Mouse (Mus musculus) forelimb bud, embryonic 11.5 days (tissue): ENCODE data around the gene Thsd1.

Experiments used
- DNase-seq: peaks from one replicate; pipeline ENCODE4 v3.0.0-alpha.2; 2012; ENCODE audit warnings: low read depth, low spot score

The Thsd1 gene

GRCm38 (mm10) chr8:22227061-22227877 lies at the start of gene Thsd1:
Gene Thsd1 (plus strand): TSS chr8:22227313.
- DNase-seq = peak; percentile 23

GRCm38 (mm10) chr8:22184884-22185283 lies 42.2 kb upstream of the Thsd1 start:
- DNase-seq = peak; percentile 29

- peak; percentile 89 for DNase-seq
Measured at GRCm38 (mm10) chr8:22185431-22186397, 41.4 kb upstream of the Thsd1 start, which contains the start of gene Ckap2. Gene Ckap2 (minus strand): TSS chr8:22185819.

DNA sequence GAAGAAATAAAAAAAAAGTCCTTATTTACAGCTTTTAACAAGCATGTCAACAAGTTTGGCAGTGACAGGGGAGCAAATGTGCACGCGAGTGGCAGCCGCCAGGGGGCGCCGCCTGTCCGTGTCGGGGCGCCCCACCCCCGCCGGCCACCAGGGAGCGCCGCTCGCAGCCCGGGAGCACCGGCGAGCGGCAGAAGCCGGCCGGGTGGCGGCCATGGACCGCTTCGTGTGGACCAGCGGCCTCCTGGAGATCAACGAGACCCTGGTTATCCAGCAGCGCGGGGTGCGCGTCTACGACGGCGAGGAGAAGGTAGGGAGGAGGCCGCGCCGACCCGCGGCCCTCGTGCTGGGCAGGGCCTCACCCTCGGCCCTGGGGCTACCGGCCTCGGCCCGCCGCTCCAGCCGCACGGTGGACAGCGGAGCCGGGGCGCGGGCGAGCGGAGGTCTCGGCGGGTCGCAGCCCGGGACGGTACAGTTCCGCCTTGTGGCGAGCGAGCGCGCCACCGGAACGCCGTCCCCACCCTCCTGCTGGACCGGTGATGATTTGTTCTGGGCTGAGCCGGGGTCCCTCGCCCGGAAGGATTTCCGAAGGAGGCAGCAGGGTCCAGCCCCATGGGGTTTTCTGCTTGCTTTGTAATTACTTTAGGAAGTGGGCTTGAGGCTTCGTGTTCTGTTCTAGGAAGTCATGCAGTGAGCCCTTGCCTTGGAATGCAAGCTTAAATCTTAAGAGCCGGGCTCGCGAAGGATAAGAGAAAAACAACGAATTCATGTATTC lies 34.3 kb upstream of the Thsd1 start, which contains the start of gene Vps36:
Gene Vps36, plus strand, starts transcription at position 150 of the 772 bp plus-strand sequence.
- DNase-seq = peak; percentile 86

DNA sequence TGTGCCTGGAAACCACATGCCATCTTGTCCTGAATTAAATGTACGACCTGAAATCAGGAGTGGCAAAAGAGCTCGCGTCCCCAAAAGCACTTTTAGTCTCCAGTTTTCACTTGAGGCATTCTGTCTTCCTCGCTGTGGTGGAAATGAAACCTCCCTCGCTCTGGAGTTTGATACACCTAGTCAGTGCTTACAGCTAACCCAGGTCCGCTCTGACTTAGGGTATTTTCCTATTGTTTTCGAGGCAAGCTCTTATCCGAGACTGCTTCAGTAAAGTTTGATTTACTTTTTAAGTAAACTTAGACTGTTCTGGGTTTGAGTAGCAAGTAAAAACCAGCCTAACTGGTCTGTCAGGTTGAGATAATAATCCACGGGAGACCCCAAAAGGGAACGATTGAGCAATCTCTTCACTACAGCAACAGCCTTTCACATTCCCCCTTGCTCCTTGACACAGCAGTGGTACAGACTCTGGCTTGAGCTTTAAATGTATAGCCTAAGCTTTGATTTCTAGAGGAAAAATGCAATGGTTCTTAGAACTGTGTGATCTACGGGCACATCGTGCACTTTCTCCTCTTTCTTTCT lies 33.6 kb upstream of the Thsd1 start:
- no peak for DNase-seq

DNA sequence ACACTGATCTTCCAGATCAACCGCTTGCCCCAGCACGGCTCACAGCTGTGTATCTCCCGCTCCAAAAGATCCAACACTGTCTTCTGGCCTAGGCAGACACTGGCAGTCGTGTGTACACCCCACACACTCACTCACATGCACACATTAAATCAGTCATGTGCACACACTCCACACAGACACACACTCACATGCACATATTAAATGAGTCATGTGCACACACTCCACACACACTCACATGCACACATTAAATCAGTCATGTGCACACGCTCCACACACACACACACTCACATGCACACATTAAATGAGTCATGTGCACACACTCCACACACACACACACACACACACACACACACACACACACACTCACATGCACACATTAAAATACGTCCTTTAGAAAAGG lies 29.2 kb upstream of the Thsd1 start:
- DNase-seq = no peak

DNA sequence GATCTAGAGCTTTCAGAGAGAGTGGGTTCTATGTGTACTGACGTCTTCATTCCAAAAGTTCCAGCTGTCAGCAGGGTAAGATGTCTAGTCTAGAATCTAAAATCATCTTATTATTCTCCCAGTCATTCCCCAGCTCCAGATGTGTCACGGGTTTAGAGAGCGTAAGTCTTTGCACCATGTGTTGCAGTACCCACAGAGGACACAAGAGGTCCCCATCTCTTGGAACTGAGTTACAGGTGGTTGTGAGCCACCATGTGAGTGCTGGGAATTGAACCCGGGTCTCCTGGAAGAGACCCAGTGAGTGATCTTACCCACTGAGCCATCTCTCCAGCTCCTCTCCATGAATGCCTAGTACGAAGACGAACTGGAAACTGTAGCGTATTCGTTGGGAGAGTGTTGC lies 27.6 kb upstream of the Thsd1 start:
- DNase-seq = no peak

DNA sequence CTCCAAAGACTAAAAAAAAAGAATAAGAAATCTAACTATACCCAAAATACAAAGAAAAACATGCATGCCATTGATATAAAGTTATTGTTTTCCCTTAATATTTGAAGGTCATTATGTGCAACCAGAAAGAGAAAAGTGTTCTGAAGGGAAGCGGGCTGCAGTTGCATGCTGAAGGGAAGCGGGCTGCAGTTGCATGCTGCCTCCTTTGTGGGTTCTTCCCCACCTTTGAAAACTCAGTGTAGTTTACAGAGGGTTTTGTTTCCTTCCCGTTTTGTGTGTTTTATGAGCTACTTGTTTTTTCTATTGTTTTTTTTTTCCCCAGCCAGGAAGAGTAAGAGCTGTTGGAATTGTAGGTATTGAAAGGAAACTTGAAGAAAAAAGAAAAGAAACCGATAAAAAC lies 19.6 kb upstream of the Thsd1 start:
- DNase-seq = no peak

DNA sequence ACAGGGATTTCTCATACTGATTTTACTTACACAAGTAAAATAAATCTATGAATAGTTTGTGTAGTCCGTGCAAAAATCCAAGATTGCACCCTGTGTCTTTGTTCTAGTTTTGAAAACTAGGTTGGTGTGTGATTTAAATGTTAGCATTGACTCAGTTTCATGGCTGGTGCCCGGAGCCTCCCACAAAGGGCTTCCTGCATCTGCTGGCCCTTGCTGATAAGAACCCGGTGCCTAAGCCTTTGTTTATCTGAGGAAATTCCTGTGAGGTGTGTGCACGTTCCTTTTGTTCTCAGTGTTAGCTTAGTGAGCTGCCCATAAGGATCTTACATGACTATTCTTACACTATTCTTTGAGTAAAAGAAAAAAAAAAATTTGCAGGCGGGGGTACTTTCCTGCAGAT lies 18.1 kb upstream of the Thsd1 start:
- DNase-seq = no peak

- DNase-seq = no peak
Measured at GRCm38 (mm10) chr8:22214826-22215225, 12.3 kb upstream of the Thsd1 start.

- DNase-seq = no peak
Measured at GRCm38 (mm10) chr8:22226361-22226760, 752 bp upstream of the Thsd1 start.

DNA sequence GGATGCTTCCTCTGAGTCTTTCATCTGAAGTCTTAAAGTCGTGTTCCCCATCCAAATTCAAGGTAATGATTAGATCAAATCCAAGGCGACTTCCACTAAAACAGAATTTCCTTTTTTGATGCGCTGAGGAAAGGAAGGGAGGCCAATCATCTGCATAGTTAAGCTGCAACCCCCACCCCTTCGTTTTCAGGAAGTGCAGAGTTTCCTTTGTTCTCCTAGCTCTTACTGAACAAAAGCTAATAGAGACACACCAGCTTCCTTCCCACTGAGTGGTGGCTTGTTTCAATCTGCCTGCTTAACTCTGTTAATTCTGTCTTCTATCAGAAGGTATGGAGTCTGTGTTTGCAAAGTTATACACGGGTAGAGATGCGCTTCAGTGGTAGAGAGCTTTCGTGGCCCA lies 1.5 kb downstream of the Thsd1 start:
- no peak for DNase-seq

DNA sequence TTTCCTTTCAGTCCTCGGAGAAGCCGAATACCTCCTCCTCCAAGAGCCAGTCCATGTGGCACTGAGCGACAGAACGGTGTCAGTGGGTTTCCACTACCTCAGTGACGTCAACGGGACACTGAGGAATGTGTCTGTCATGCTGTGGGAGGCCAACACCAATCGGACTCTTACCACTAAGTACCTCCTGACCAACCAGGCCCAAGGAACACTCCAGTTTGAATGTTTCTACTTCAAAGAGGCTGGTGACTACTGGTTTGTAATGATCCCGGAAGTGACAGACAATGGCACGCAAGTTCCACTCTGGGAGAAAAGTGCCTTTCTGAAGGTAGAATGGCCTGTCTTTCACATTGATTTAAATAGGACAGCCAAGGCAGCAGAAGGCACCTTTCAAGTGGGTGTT lies 15.9 kb downstream of the Thsd1 start:
- DNase-seq = no peak

DNA sequence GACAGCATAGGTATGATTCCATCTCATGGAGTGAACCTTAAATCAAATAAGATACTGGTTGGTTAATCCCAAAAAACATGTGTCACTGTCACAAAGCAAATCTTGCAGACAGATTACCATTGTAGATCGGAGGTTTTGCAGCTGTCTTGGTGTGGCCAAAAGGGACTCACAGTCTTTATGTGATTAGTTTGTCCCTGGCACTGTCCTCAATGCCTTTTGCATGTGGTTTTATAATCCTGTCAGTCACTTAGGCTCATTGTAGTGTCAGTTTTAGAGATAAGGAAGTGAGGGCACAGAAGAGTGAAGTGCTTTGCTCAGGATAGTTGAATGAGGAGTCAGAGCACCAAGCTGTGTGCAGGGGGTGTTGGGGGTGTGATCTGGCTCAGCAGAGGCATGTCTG lies 18.6 kb downstream of the Thsd1 start:
- DNase-seq = no peak

GRCm38 (mm10) chr8:22247956-22248355 lies 20.8 kb downstream of the Thsd1 start:
- DNase-seq = no peak

DNA sequence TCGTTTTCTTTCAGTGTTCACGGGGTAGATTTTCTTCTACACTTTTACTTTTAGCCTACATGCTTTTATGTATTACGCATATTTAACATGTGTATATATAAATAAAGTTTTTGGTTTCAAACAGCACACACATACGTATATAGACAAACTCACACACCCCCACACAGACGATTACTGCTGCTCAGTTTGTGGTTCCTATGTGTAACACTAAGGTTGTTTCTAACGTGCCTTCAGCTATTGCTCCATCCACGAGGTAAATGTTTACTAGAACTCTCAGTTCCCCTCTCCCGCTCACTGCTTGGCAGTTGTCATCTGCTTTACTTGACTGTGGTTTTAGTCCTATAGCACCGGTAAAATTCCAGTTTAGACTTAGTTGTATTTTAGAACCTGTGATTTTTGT lies 22.0 kb downstream of the Thsd1 start:
- DNase-seq = no peak

- DNase-seq = no peak
Measured at GRCm38 (mm10) chr8:22258946-22259450, 31.9 kb downstream of the Thsd1 start.

GRCm38 (mm10) chr8:22259531-22259930 lies 32.4 kb downstream of the Thsd1 start:
- no peak for DNase-seq

DNA sequence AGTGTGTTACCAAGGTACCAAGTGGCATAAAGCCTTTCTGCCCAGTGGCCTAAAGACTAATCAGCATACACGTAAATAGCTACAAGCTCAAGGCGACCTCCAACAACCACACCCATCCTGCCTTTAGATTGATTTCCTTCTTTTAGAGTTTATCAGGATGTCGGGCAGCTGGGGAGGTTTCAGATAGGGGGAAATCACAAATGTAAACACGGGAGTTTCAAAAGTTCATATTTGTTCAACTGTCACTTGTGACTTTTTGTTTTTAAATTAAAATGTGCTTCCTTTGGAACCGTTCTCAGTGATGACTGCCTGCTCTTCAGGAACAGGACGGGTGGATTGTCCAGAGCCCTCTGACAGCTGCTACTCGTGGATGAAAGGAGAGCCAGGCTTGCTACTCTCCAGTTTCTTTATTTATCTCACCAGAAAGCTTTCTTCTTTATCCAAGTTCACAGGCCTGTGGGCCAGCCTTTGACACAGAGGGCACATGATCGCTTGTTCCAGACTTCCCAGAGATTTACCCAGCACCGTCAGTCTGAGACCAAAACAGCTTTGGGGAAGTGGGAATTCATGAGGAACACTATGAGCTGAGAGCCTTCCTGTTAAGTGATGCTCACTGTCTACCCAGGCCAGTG lies 33.1 kb downstream of the Thsd1 start:
- no peak for DNase-seq

DNA sequence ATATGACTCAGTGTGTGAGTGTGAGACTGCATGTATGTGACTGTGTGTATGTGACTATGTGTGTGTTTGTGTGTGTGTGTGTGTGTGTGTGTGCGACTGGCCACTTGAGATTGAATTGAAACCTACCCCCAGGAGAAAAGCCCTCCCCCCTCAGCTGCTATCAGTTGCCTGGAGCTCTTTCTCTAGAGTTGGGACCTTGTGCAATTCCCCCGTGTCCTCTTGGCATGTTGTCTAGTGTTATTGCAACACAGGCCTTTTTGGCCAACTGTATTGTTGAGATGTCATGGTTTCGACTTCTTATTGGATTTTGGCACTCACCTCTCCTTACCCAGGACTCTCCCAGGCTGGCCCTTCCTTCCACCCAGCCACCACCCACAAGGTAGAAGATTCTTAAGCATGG lies 35.2 kb downstream of the Thsd1 start:
- no peak for DNase-seq

DNA sequence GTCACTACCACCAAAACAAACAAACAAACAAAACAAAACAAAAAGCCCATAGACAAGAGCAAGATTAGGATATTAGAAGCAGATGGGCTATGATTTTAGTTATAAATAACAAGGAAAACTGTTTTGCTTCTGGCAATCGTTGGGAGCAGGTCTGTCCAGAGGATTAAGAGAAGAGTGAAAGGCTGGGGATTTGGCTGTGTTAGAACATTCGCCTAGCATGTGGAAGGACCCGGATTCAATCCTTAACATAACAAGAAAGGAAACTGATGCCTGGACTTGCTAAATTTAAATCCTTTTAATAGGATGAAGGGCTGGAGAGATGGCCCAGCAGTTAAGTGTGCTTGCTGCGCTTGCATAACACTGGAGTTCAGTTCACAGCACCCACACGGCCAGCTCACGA lies 37.2 kb downstream of the Thsd1 start:
- no peak for DNase-seq
